In the genomic region with DNA sequence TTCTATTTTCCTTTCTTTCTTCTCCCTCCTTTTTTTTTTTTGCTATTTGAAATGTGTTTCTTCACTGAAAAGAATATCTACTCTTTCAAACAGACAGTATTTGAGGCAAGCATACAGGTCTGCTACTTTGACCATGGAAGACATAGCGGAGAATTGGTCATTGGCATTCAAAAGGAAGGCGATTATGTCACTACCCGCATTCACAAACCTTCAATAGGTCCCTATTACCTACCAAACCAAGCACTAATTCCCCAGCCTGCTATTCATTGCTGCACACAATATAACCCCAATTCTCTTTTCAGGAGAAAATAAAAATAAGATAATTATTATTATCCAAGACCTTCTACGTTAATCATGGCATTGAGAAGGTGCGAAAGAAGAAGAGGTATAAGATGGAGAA, we compare ENCODE assay signal across 20 mouse cellular contexts. TPM values are rescaled to one million over a fixed set of nuclear protein-coding genes. Genes with fewer than 3 reads are reported as not detected.
"Had no signal": no experiment of that assay in that cellular context is flagged by ENCODE, and none has a peak within 500 bp of the region (broad histone marks: within the 10 kb centered on the region; RNA-seq: fewer than 3 reads in every experiment).

No protein-coding gene starts in this region.

- H3K9ac ChIP-seq: lung, embryonic 14.5 days; midbrain, embryonic 12.5 days; neural tube, embryonic 13.5 days; neural tube, embryonic 15.5 days had no signal

- H3K4me3 ChIP-seq: midbrain, embryonic 10.5 days; midbrain, embryonic 12.5 days; myocyte; neural tube, embryonic 13.5 days; neural tube, embryonic 15.5 days had no signal

- H3K9me3 ChIP-seq: midbrain, embryonic 10.5 days; midbrain, embryonic 12.5 days; neural tube, embryonic 13.5 days; neural tube, embryonic 15.5 days had no signal

- H3K27me3 ChIP-seq: midbrain, embryonic 12.5 days; neural tube, embryonic 13.5 days; neural tube, embryonic 15.5 days had no signal

- DNase-seq: lung, embryonic 14.5 days; lung, postnatal 10 days; lung, postnatal 4 days; midbrain, embryonic 14.5 days; retina, postnatal 1 day; right cerebral cortex, adult 18-20 months; right cerebral cortex, postnatal 25 days; right cerebral cortex, postnatal 4 days; spleen, adult 18-20 months; thymus, adult 18-20 months; thymus, postnatal 14 days; thymus, postnatal 36 days had no signal

- ATAC-seq: midbrain, embryonic 16.5 days had no signal

- H3K4me2 ChIP-seq: lung, embryonic 14.5 days; midbrain, embryonic 12.5 days; neural tube, embryonic 13.5 days; neural tube, embryonic 15.5 days had no signal

- H3K4me1 ChIP-seq: midbrain, embryonic 10.5 days; neural tube, embryonic 13.5 days; neural tube, embryonic 15.5 days had no signal

- H3K27ac ChIP-seq: midbrain, embryonic 10.5 days; midbrain, embryonic 12.5 days; neural tube, embryonic 13.5 days; neural tube, embryonic 15.5 days had no signal

RNA-seq across cellular contexts. Expression of gene Meis2, which starts 30.3 kb away (rescaled TPM):
- total RNA-seq: megakaryocyte, adult 5-6 weeks; megakaryocyte-erythroid progenitor cell, adult 5-6 weeks had no signal
